Mouse (Mus musculus): ENCODE results near the gene Ctbp1. TPM values are rescaled to one million over a fixed set of nuclear protein-coding genes. Genes with fewer than 3 reads are reported as not detected.

Gene Ctbp1
- 100 to 1,000 TPM; 225 to 232 TPM for total RNA-seq (2021)
- long read RNA-seq, experiment 1, transcript Ctbp1-201 (9 exons, 2,279 nt), result major isoform, 65 of 422 reads
- long read RNA-seq, experiment 1, transcript Ctbp1-211 (10 exons, 2,436 nt), result minor isoform, 55 of 422 reads
- long read RNA-seq, experiment 1, partial matches to known transcripts, result 18 of 422 reads
- long read RNA-seq, experiment 1, other reads (novel, unspliced or antisense), result 282 of 422 reads
- long read RNA-seq, experiment 2, transcript Ctbp1-211 (10 exons, 2,436 nt), result minor isoform, 15 of 155 reads
- long read RNA-seq, experiment 2, transcript Ctbp1-201 (9 exons, 2,279 nt), result major isoform, 24 of 155 reads
- long read RNA-seq, experiment 2, partial matches to known transcripts, result 6 of 155 reads
- long read RNA-seq, experiment 2, other reads (novel, unspliced or antisense), result 107 of 155 reads

- peak; percentile 94 to 95 for DNase-seq
These were observed at the start of gene Ctbp1 for GRCm38 (mm10) chr5:33274953-33275454. Gene Ctbp1 (minus strand): TSS chr5:33274994.

DNA sequence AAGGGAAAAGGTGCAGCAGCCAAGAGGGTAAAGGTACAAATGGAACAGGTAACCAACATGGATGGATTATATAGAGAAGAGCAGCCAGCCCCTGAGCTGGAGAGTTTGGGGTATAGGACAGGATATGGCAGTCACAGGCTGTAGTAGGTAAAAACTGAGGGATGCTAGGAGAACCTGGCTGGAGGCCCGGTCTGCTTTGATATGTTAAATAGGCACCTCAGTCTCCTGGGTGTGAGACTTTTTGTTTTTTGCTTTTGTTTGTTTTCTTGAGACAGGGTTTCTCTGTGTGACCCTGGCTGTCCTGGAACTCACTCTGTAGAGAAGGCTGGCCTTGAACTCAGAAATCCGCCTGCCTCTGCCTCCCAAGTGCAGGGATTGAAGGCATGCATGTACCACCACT, 49.7 kb upstream of the Ctbp1 start:
- DNase-seq, result no peak

DNA sequence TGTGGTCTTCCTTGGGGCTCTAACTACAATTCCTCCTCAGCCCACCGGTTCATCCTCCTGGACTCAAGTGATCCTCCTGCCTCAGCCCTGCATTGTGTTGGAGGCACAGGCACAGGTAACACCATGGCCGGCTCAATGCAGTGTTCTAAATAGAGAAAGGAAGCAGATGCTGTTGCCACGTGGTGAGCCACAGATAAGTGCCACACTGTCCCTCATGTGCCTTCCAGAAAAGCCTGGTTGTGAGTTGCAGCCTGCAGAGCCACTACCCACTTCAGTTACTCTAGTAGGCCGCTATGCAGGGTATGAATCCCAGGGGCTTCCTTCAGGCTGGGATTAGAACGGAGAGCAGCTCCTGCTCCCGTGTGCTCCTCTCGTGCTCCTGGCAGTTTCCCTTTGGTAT, 37.4 kb upstream of the Ctbp1 start:
- DNase-seq, result no peak

- DNase-seq, result no peak
These were observed 36.1 kb upstream of the Ctbp1 start for GRCm38 (mm10) chr5:33310704-33311462.

DNA sequence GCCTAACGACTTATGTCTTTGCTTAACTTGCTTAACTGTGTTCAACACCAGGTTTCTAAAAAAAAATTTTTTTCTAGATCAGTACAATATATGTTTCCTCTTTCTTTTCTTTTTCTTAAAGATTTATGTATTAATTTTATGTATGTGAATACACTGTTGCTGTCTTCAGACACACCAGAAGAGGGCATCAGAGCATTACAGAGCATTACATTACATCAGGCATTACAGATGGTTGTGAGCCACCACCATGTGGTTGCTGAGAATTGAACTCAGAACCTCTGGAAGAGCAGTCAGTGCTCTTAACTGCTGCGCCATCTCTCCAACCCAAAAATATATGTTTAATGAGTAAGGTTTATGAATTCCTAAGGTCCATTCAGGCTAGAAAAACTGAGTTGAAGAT, 27.0 kb upstream of the Ctbp1 start:
- DNase-seq, result no peak

GRCm38 (mm10) chr5:33297164-33297563, 22.4 kb upstream of the Ctbp1 start:
- peak in 1 of 2 experiments; percentile 7 for DNase-seq

GRCm38 (mm10) chr5:33293796-33294430, 19.1 kb upstream of the Ctbp1 start:
- DNase-seq, result no peak

- DNase-seq, result no peak
These were observed 9.2 kb upstream of the Ctbp1 start for GRCm38 (mm10) chr5:33283951-33284350.

DNA sequence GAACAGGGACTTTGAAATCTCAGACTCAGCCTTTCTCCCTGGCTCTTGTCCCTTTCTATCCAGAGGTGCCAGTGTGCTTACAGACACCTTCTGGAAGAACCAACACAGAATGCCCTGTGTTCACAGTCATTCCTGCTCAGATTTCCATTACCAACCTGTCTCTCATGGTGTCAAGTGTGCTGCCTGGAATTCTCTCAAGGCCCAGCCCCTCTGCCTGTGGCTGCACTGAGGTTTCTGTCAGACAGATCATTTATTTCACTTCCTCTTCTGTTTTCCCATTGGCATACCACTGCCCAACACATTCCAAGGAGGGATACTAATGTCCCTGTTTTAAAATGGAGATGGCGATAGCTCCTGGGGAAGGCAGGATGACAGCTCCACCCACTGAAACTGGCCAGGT, 6.6 kb upstream of the Ctbp1 start:
- no peak for DNase-seq

GRCm38 (mm10) chr5:33278950-33279349, 4.2 kb upstream of the Ctbp1 start:
- DNase-seq, result peak in 1 of 2 experiments; percentile 40

- DNase-seq, result no peak
These were observed 2.5 kb upstream of the Ctbp1 start for GRCm38 (mm10) chr5:33277286-33277685.

GRCm38 (mm10) chr5:33275754-33276153, 960 bp upstream of the Ctbp1 start:
- DNase-seq, result no peak

GRCm38 (mm10) chr5:33274085-33274952, 475 bp downstream of the Ctbp1 start:
- DNase-seq, result peak; percentile 90 to 94

DNA sequence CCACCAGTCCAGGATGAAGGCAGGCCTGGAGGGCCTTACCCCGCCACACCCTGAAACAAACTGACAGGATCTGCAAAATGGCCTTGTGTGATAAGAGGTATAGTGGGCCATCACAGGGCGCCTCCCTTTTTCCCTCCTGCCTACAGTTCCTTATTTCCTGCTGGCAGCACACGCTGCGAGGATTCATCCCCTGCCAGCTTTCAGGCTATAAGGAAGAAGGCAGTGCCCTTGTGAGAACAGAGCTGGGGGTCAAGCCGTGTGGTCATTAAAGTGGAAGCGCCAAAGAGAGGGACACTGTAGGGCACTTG, 1.1 kb downstream of the Ctbp1 start:
- DNase-seq, result peak in 1 of 2 experiments; percentile 12

DNA sequence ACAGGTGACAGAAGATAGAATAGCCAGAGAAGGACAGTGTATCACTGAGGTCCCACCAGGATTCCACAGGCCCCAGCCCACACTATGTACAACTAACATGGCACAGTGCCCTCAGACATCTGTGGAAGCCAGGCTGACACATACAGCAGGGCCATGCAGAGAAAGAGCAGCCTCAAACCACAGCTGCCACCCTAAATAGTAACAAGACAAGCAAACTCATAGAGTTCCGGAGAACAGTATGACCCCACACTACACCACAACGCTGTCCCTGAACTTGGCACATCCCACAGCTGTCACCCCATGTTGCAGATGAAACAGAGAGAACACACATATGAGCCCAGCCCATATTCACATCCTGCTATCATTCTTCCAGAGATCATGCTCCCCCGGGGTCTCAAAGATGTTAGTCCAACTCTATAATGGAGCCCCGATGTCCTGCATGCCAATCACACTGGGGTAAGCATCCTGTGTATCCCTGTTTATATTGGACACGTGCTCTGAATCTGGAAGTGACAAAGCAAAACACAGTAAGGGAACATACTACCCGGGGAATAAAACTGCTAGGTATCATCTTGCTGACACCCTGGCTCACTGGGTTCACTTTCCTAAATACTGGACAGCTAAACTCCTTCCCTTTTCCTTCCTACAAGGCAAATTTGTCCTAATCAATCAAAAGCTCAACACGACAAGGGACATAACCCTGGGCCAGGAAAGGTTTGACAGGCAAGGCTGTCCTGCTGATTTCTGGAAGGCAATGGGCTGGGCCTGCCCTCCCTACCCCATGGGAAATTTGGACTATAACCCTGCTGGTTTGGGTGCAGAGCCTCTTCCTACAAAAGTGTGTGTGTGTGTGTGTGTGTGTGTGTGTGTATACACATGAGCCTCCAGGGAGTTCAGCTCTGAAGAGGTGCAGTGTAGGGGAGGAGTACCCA, 1.7 kb downstream of the Ctbp1 start:
- no peak for DNase-seq

DNA sequence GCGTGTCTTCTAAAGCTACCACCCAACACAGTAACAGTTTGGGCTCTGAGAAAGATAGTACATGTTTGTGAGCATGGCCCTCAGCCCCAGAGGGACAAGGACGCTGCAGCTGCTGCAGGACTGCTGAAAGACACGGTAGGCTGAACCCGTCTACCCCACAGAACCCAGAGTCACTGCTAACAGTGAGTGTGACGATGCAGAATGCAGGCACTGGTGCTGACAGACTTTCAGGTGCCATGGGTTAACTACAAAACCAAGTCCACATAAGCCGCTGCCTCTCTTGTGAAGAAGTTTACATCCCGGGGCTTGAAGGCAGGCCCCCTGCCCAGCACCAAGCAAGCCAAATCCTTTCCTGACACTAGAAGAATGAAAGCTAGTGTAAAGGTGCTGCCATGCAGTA, 2.6 kb downstream of the Ctbp1 start:
- DNase-seq, result no peak

GRCm38 (mm10) chr5:33270568-33270967, 4.2 kb downstream of the Ctbp1 start:
- DNase-seq, result peak; percentile 86 to 87

DNA sequence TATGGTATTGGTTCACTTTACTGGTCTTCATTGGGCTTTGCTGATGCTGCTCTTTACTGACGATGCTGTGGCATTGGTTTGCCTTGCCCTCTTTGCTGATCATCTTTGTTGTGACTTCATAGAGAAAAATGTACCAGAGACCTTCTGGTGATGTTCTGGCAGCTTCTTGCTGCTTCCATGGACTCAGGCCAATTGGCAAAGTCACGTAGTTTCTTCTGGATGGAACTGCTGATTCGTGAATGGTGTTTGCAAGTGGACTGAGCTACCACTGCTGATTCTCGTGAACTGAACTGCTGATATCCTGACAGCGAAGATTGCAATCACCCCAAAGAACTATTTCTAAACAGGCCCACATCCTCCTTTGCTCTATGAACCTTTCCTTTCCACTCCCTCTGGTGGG, 20.4 kb downstream of the Ctbp1 start:
- DNase-seq, result no peak

- no peak for DNase-seq
These were observed 26.6 kb downstream of the Ctbp1 start for GRCm38 (mm10) chr5:33248186-33248585.

GRCm38 (mm10) chr5:33247387-33247786, 27.4 kb downstream of the Ctbp1 start:
- no peak for DNase-seq

- peak in 1 of 2 experiments; percentile 25 for DNase-seq
These were observed 29.1 kb downstream of the Ctbp1 start for GRCm38 (mm10) chr5:33245701-33246100.

Measured in adrenal gland, postnatal 36 days (tissue).